Mouse (Mus musculus) hindbrain, embryonic 14.5 days (tissue): ENCODE measurements at regions not wholly inside any gene's neighbourhood (a gene's known extent, or its start where the extent isn't known, plus 50 kb on each side); places are given as distances from the start of the nearest gene placed in this dataset.

Experiments used
- ATAC-seq: fragments of 200-750 bp; cut with Nextera tagmentation; 2 replicates; pipeline ENCODE4 v1.8.0; 2017; ENCODE audit warnings: moderate number of reproducible peaks, mild to moderate bottlenecking, moderate TSS enrichment, moderate library complexity; ENCODE audit not compliant: low FRiP score
- DNase-seq: peaks from one replicate; pipeline ENCODE4 v3.0.0-alpha.2; 2015; ENCODE audit warnings: low spot score
- H3K27ac ChIP-seq: fragments of 300-500 bp; sonication (generic); 2 replicates; pipeline ENCODE4 v1.5.1; 2014; ENCODE audit warnings: mild to moderate bottlenecking, moderate library complexity
- H3K27me3 ChIP-seq: fragments of 300-500 bp; sonication (generic); 2 replicates; pipeline ENCODE4 v1.6.1; 2014; ENCODE audit warnings: mild to moderate bottlenecking, low read length, mixed read lengths; ENCODE audit not compliant: control insufficient read depth, insufficient read depth
- H3K36me3 ChIP-seq: fragments of 300-500 bp; sonication (generic); replicated peaks from 2 replicates; pipeline ENCODE4 v1.6.1; 2014; ENCODE audit not compliant: control insufficient read depth, insufficient read depth
- H3K4me1 ChIP-seq: fragments of 300-500 bp; sonication (generic); replicated peaks from 2 replicates; pipeline ENCODE4 v1.6.1; 2014; ENCODE audit warnings: antibody characterized with exemption, low read length, mixed read lengths; ENCODE audit not compliant: control insufficient read depth, insufficient read depth
- H3K4me2 ChIP-seq: fragments of 300-500 bp; sonication (generic); replicated peaks from 2 replicates; pipeline ENCODE4 v1.6.1; 2014; ENCODE audit warnings: mild to moderate bottlenecking, moderate library complexity
- H3K4me3 ChIP-seq: fragments of 300-500 bp; sonication (generic); replicated peaks from 2 replicates; pipeline ENCODE4 v1.5.1; 2014; ENCODE audit warnings: mild to moderate bottlenecking, low read length
- H3K9ac ChIP-seq: fragments of 300-500 bp; sonication (generic); 2 replicates; pipeline ENCODE4 v1.6.1; 2014
- H3K9me3 ChIP-seq: fragments of 300-500 bp; sonication (generic); 2 replicates; pipeline ENCODE4 v1.6.1; 2016; ENCODE audit warnings: low read length; ENCODE audit not compliant: control insufficient read depth
- WGBS: fragments of 180-500 bp; shearing (Covaris S2); extraction: QIAGEN DNeasy Blood & Tissue Kit; methylation state at CpG from one replicate; pipeline ENCODE4 v1.1.7; 2014; 5-methylcytosine and 5-hydroxymethylcytosine counted together

- Histone ChIP-seq H3K27me3 (no peaks in the 10 kb centered on the region), H3K9me3 (no peaks in the 10 kb centered on the region), H3K4me2 (no peak overlapping the region), H3K4me3 (no peak overlapping the region), H3K36me3 (no peaks in the 10 kb centered on the region), H3K27ac (no peak overlapping the region), H3K4me1 (no peaks in the 10 kb centered on the region), H3K9ac (no peak overlapping the region)
- ATAC-seq (no peak), DNase-seq (no peak)
- WGBS = 100% methylated on average over 1 of the region's 1 CpGs
These were observed 3879.6 kb upstream of the Gm7489 start for GRCm38 (mm10) chr15:50005142-50005541.

- no peak for ATAC-seq
- Histone ChIP-seq H3K27ac (no peak overlapping the region), H3K9ac (no peak overlapping the region), H3K4me3 (no peak overlapping the region), H3K9me3 (no peaks in the 10 kb centered on the region), H3K36me3 (no peaks in the 10 kb centered on the region), H3K4me1 (no peaks in the 10 kb centered on the region), H3K27me3 (no peaks in the 10 kb centered on the region), H3K4me2 (no peak overlapping the region)
- no peak for DNase-seq
These were observed 3838.1 kb upstream of the Gm7489 start for GRCm38 (mm10) chr15:50046653-50047052.

GRCm38 (mm10) chr15:50053468-50053867 is 3831.2 kb upstream of the Gm7489 start:
- no peak overlapping the region for H3K27ac ChIP-seq
- ATAC-seq (no peak), DNase-seq (no peak)
- H3K4me3 ChIP-seq = no peak overlapping the region
- no peaks in the 10 kb centered on the region for H3K9me3 ChIP-seq
- H3K4me2 ChIP-seq = no peak overlapping the region
- no peak overlapping the region for H3K9ac ChIP-seq
- WGBS = 89% methylated on average over 2 of the region's 2 CpGs
- no peaks in the 10 kb centered on the region for H3K27me3 ChIP-seq
- H3K36me3 ChIP-seq = no peaks in the 10 kb centered on the region
- no peaks in the 10 kb centered on the region for H3K4me1 ChIP-seq

- no peak for ATAC-seq
These were observed 3830.8 kb upstream of the Gm7489 start for GRCm38 (mm10) chr15:50053892-50054291.

GRCm38 (mm10) chr15:50078246-50078645 is 3806.5 kb upstream of the Gm7489 start:
- no peak for ATAC-seq
- Histone ChIP-seq H3K27ac (no peak overlapping the region), H3K27me3 (no peaks in the 10 kb centered on the region), H3K4me3 (no peak overlapping the region), H3K36me3 (no peaks in the 10 kb centered on the region), H3K9ac (no peak overlapping the region), H3K4me2 (no peak overlapping the region), H3K9me3 (no peaks in the 10 kb centered on the region), H3K4me1 (no peaks in the 10 kb centered on the region)
- WGBS = 90% methylated on average over 1 of the region's 1 CpGs
- DNase-seq = no peak

More at GRCm38 (mm10) chr15:50053892-50054291, 3830.8 kb upstream of the Gm7489 start:
- H3K4me2 ChIP-seq = no peak overlapping the region
- no peaks in the 10 kb centered on the region for H3K9me3 ChIP-seq
- no peak overlapping the region for H3K27ac ChIP-seq
- no peak for DNase-seq
- H3K36me3 ChIP-seq = no peaks in the 10 kb centered on the region
- no peaks in the 10 kb centered on the region for H3K4me1 ChIP-seq
- WGBS = 74% methylated on average over 6 of the region's 6 CpGs
- H3K4me3 ChIP-seq = no peak overlapping the region
- no peak overlapping the region for H3K9ac ChIP-seq
- no peaks in the 10 kb centered on the region for H3K27me3 ChIP-seq

- Histone ChIP-seq H3K4me2 (no peak overlapping the region), H3K36me3 (no peaks in the 10 kb centered on the region), H3K4me3 (no peak overlapping the region), H3K4me1 (no peaks in the 10 kb centered on the region), H3K9ac (no peak overlapping the region), H3K27ac (no peak overlapping the region), H3K27me3 (no peaks in the 10 kb centered on the region), H3K9me3 (no peaks in the 10 kb centered on the region)
- DNase-seq (no peak), ATAC-seq (no peak)
- WGBS = 93% methylated on average over 2 of the region's 2 CpGs
These were observed 3802.3 kb upstream of the Gm7489 start for GRCm38 (mm10) chr15:50082428-50082827.

GRCm38 (mm10) chr15:50102596-50103277 is 3782.0 kb upstream of the Gm7489 start:
- Histone ChIP-seq H3K4me3 (no peak overlapping the region), H3K36me3 (no peaks in the 10 kb centered on the region), H3K4me1 (no peaks in the 10 kb centered on the region), H3K4me2 (no peak overlapping the region), H3K27ac (no peak overlapping the region), H3K9ac (no peak overlapping the region), H3K9me3 (no peaks in the 10 kb centered on the region), H3K27me3 (no peaks in the 10 kb centered on the region)
- WGBS = 81% methylated on average over 5 of the region's 5 CpGs
- DNase-seq (peak; percentile 25), ATAC-seq (0 out of 2 replicates have a peak, but pooled peaks have one; percentile 34)

GRCm38 (mm10) chr15:50108913-50109312 is 3775.8 kb upstream of the Gm7489 start:
- Histone ChIP-seq H3K27ac (no peak overlapping the region), H3K36me3 (no peaks in the 10 kb centered on the region), H3K9ac (no peak overlapping the region), H3K4me2 (no peak overlapping the region), H3K9me3 (no peaks in the 10 kb centered on the region), H3K27me3 (no peaks in the 10 kb centered on the region), H3K4me1 (no peaks in the 10 kb centered on the region), H3K4me3 (no peak overlapping the region)
- no peak for ATAC-seq
- 82% methylated on average over 3 of the region's 3 CpGs for WGBS
- DNase-seq = no peak

GRCm38 (mm10) chr15:50153863-50154262 is 3730.8 kb upstream of the Gm7489 start:
- Histone ChIP-seq H3K36me3 (no peaks in the 10 kb centered on the region), H3K4me3 (no peak overlapping the region), H3K27me3 (no peaks in the 10 kb centered on the region), H3K4me2 (no peak overlapping the region), H3K4me1 (no peaks in the 10 kb centered on the region), H3K27ac (no peak overlapping the region), H3K9me3 (no peaks in the 10 kb centered on the region), H3K9ac (no peak overlapping the region)
- DNase-seq (no peak), ATAC-seq (no peak)
- 89% methylated on average over 3 of the region's 3 CpGs for WGBS

GRCm38 (mm10) chr15:50172276-50172772 is 3712.4 kb upstream of the Gm7489 start:
- no peak for ATAC-seq

More at GRCm38 (mm10) chr15:50172276-50172772, 3712.4 kb upstream of the Gm7489 start:
- WGBS = 86% methylated on average over 2 of the region's 2 CpGs
- no peak overlapping the region for H3K4me2 ChIP-seq
- no peak overlapping the region for H3K27ac ChIP-seq
- no peaks in the 10 kb centered on the region for H3K4me1 ChIP-seq
- H3K27me3 ChIP-seq = no peaks in the 10 kb centered on the region
- no peak overlapping the region for H3K9ac ChIP-seq
- H3K9me3 ChIP-seq = no peaks in the 10 kb centered on the region
- no peaks in the 10 kb centered on the region for H3K36me3 ChIP-seq
- no peak for DNase-seq
- no peak overlapping the region for H3K4me3 ChIP-seq
